Mouse (Mus musculus) fat pad, adult 2 months (tissue): Measurements from ENCODE around the gene Pnrc1.
A peak's percentile ranks its signal among the peaks of the same experiment; 100 is the strongest.
"Not testable (repeated sequence)": the region's sequence is repeated elsewhere in the genome, so short reads cannot be mapped to it uniquely, and the experiment has no call there.

Source experiments
- DNase-seq: peaks from one replicate; pipeline ENCODE4 v3.0.0-alpha.2; 2011; ENCODE audit warnings: low read depth, low spot score; ENCODE audit errors: extremely low read depth

The Pnrc1 gene

DNA sequence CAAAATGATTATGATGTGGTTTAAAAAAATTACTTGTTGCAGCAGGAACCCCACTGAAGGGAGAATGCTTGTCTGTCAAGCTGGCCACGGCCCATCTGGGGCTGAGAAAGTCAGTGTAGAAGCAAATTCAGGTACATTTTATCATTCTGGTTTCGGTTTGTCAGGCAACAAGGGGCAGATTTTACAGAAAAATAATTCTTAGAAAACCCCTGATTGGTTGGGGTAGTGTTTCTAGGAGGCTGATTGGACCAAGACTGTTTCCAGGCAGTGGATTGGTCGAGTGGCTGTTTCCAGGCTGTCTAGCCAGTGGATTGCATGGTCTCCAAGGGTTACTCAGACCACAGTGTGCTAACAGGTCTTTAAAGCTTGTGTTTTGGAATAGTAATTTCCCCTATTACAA is at the start of gene Pnrc1:
Gene Pnrc1 (minus strand): TSS at position 162 of the 400 bp plus-strand sequence.
- no peak for DNase-seq

DNA sequence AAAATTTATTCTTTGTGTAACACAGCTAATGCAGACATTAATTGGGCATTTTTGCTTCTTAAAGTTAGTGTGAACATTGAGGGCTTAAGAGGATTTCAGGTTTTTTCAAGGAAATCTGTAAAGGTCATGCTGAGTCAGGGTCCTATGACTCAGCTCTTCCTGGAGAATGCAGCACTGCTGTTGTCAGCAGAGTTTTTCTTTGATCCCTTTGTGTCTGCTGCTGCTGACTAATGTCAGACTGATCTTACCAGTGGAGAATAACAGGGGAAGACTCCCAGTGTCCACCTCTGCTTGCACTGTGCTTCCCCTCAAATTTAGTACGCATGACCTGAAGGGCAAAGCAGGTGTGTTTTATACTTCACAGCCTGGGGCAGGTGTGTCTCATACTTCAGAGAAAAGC is 48.0 kb upstream of the Pnrc1 start:
- DNase-seq = no peak

DNA sequence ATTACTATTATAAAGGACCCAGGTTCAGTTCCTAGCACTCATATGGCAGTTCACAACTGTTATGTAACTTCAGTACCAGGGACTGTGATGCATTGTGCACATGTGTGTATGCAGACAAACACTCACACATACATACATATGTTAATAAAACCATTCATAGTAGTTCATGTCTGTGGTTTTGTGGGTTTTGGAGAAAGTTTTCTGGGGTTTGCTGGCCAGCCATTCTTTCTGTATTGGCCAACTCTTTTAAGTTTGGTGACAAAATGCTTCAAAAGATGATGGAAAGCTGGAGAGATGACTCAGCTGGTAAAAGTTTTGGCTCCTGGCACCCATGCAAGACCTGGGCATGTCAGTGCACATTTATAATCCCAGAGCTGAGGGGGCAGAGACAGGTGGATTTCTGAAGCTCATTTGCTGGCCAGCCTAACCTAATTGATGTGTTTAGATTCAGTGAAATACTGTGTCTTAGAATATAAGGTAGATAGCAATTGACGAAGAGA is 43.0 kb upstream of the Pnrc1 start:
- DNase-seq = no peak

DNA sequence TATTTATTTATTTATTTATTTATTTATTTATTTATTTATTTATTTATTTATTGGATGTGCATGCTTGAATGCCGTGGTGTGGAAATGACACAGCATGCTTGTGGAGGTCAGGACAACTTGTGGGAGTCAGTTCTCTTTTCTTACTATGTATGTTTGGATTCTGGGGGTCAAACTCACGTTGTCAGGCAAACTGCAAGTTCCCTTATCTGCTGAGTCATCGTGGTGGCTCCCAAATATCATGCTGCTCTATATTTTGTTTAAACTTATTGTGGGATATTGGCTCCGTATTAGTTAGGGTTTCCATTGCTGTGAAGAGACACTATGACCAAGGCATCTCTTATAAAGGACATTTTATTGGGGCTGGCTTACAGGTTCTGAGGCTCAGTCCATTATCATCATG is 41.2 kb upstream of the Pnrc1 start:
- no peak for DNase-seq

DNA sequence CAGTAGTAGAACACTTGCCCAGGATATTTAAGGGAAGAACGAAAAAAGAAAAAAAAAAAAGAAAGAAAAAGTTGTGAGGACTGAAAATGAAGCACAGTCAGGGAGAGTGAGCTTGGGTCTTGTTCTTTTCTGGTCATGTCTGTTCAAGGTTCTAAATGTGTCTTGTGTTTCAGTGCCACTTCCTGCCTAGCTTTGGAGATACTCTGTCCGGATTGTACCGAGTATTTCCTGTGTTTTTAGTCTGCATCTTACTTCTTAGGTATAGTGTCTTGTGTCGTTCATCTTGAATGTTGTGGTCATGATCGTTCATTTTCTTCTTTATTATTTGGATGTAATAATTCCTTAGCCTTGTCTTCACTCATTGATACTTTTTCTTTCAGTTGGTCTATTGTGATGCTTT is 25.9 kb upstream of the Pnrc1 start:
- DNase-seq = no peak

DNA sequence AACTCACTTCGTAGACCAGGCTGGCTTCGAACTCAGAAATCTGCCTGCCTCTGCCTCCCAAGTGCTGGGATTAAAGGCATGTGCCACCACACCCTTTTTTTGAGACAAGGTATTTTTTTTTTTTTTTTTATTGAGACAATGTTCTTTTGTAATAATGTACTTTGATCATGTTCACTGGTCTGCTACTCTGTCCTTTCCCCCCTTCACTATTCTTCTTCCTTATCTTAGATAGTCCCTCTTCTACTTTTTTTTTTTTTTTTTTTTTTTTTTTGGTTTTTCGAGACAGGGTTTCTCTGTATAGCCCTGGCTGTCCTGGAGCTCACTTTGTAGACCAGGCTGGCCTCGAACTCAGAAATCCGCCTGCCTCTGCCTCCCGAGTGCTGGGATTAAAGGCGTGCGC is 24.2 kb upstream of the Pnrc1 start:
- not testable (repeated sequence) for DNase-seq

DNA sequence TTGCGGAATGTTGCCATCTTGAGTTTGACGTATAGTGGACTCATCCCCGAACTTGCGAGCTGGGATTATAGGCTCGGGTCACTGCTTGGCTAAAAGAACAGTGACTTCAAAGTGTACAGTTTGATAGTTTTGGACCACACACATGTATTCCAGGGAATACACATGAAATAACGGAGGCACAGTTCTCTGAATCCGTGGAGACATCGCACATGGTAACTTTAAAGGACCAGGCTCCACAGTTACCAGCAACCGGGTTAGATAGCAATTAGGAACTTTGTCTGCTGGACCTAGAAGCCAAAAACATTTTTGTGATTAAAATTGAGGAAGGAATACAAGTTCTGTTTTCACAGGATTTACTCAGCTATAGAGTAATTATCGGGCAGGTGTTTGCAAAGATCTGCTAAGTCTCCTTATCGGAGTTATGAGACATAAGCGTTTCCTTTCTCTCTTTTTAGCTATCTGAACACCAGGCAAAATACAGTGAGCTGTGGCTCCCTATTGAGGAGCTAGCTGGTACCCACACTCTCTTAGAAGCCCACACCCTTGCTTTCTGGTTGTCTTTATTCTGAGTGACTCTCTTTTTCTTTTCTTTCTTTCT is 21.0 kb upstream of the Pnrc1 start:
- no peak for DNase-seq

DNA sequence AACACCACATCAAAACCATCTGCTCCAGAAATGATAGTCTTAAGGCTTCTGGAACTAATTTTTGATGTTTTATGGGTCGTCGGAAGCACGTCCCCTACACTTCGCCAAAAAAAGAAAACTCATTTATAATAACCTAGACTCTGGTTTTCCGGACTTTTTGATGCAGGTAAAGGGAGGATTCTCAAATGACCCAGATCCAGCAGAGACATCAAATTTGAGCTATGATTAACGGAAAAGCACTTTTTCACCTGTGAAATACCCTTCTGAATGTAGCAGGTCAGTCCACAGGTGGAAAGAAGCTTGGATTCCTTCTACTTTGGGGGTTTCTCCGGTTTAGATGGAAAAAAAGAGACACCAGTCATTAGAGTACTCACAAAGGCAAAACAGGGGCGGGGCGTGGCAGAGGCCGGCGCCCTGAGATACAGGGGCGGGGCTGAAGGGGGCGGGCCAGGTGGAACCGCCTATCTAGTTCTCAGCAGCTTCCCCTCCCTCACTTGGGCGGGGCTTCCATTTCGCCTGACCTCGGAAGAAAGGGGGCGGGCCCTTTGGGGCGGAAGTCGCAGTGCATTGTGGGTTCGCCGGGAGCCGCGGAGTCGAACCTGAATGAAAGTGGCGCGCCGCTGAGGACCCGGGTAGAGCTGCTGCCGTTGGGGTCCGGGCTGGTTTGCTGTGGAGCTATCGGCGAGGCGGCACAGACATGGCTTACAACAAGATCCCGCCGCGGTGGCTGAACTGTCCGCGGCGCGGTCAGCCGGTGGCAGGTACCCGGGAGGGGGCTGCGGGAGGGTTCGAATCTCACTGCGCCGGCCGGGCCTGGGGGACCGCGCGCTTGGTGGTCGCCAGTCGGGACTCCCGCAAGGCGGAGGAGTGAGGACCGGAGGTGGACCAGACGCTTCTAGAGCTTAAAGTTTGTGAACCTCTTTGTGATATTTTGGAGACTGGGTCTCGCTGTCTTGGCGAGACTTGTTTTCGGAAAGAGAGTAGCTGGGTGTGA is 20.1 kb upstream of the Pnrc1 start, which contains the start of gene Rngtt:
Gene Rngtt (plus strand): TSS at position 548 of the 994 bp plus-strand sequence.
- peak; percentile 58 for DNase-seq

DNA sequence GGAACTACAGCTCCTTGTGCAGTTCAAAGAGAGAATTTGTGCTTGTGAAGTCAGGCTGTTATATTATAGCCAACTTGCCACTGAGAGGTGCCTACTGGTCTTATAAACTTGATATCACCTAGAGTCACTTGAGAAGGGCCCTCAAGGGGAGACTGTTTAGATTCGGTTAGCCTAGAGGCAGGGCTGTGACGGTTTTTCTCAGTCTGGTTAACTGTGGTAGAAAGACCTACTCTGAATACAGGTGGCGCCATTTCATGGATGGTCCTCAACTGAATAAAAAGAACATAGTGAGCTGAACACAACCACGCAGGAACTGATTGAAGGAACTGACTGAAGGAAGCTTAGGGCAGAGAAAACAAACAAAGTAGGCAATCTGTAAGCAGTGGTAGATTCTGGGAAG is 17.2 kb upstream of the Pnrc1 start:
- no peak for DNase-seq

DNA sequence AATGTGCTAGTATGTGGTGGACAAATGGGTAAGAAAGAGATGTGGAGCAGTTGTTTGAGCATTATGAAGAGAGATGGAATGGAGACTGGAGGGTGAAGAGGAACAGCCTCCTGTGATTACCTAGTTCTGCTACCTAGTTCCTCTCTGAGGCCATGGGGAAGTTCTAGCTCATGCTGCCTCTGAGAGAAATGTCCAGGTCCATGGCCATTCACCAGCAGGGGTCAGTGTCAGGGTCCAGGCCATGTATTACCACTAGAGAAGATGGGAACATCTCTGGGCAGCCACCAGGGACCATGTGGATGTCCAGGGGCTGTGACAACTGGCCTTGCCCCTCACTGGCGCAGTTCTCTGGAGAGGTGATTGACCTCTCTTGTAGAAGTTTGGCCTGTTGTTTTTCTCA is 13.1 kb upstream of the Pnrc1 start:
- no peak for DNase-seq

DNA sequence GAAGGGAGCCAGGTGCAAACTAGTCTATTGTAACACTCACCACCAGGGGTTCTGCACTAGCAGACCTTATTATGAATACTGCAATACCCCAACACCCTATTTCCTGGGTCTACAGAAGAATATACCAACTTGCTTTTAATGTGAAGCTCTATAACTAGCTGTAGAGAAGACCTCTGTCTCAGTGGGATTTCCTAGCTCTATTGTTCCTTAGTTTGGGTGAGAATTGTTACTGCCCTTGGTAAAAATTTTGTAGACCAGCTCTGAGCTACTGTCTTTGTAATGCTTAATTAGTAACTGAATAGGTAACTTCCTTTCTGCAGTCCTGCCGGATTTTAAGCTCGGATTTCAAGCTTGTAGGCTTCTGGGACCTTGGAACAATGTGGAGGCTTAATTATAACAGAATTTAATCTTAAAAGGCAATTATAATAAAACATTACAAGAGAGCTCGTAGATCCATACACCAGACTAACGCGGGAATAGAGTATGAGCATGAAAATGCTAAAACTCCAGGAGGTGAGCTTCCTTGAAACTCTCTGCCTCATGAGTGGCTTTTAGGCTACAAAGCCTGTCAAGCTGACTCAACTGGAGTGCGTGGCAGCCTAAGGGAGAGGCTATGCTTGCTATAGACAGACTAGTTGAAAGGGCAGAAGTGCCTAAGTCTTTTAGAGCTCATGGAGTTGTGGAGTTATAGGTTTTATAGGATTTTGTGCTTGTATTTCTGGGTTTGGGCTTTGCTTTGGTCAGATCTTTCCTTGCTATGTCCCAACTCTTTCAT is 11.1 kb upstream of the Pnrc1 start:
- DNase-seq = not testable (repeated sequence)

DNA sequence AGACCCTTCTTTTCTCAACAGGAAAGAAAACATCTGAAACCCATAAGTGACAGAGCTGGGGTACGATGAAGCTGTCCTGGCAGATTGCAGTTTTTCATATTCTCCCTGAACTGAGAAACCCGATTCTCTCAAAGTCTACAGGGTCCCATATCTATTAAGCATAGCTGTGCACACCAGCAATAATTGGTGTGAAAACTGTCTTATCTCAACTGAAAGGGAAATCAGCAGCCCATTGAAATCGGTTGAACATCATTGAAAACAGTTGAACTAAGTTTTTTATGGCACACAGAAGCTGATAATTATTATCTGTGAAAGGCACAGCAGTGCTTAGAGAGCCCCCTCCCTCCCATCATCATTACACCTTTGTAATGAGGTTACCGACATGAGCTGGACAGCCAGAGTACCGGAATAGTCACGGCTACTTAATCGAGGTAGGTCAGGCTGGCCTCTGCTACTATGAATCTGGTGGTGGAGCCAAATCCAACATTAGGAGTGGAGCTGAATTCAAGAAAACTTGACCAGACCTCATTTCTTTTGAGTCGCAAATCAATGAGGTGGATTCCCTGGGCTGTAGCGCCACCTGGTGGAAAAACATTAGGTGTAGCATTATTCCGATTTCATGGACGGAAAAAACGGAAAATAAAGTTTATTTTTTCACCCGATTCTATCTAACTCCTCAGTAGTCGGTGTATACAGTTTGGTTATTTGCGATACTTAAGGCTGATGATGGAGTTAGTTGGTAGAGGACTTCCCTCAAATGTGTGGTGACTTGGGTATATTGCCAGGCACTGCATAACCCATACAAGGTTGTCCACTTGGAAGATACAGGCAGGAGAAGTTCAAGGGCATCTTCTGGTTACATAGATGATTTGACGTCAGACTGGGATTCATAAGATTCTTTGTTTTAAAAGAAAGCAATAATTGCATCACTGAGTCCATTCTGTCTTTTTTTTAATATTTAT is 2.7 kb upstream of the Pnrc1 start:
- DNase-seq = no peak

DNA sequence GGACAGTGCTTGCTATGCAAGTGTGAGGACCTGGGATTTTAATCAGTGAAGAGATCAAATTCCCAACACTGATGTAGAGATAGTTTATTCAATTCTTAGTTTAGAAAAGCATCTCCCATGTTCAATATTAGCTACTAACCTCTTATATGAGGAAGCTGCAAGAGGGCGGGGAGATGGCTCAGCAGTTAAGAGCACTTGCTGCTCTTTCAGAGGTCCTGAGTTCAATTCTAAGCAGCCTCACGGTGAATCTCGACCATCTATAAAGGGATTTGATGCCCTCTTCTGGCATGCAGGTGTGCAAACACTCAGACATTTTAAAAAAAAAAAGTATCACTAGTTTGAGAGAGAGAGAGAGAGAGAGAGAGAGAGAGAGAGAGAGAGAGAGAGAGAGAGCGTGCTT is 915 bp upstream of the Pnrc1 start:
- no peak for DNase-seq

DNA sequence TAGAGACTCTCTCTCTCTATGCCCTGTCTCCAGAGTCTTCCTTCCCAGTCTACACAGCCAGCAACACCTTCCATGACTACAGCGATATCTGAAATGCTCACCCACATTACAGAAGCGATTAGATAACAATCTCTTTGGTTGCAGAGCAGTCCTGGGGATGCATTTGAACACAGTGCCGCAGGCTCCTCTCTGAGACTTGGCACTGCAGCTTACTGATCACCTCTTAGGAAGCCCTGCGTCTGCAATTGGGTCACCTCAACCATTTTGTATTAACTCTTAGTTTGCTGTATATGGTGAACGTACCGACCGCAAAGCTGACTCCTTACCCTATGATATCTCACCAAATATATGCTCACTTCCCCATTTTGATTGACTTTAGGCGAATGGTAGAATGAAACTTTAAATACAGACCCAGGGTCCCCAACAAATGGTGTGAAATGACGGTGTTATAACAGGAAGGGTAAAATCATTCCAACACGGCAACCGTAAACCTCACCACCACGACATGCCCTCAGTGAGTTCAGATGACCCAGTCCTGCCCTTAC is 785 bp downstream of the Pnrc1 start:
- no peak for DNase-seq

DNA sequence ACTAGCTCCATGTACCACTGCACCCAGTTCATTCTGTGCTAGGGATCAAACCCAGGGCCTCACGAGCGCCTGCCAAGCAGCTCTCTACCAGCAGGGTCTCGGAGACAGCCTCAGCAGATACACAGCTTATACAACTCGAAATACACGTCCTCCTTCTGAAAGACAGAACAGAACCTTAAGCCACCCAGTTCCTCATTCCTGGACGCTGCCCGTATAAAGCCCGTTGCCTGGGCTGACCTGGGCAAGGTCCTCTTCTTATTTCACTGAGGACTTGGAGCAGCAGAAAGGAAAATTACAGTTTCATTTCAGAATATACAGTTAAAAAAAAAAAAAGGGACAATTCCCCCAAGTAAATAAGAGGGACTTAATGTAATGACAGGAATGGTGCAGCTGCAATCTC is 4.5 kb downstream of the Pnrc1 start:
- DNase-seq = no peak

DNA sequence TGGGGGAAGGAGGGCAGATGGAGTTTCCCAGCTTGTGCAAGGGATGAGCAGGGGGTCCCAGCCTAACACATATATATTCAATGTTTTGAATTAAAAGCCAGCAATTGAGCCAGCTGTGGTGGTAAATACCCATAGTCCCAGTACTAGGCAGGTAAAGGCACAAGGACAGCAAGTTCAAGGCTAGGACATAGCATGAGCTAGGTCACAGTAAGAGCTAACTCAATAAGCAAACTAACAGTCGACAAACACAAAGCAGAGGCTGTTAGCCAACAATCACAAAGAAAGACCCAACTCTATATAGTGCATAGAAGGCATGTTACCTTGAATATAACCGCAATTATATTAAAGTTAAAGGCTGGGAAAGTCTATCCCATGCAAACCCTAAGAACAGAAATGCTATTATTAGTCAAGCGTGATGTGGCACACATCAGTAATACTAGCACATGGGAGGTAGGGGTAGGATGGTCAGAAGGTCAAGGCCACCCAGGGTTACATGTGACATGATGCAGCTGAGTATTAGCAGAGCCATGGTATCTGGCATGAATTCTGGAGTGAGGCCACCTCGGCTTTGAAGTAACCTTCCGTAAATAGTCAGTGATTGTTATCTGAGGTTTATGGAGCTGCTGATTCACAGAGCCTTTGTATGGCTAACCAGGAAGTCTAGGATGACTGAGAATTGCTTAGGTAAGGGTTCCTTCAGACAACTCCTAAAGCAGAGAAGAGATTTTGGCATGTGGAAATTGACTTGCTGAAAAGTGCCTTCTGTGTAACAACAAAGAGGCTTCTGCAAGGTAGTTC is 5.7 kb downstream of the Pnrc1 start:
- no peak for DNase-seq

DNA sequence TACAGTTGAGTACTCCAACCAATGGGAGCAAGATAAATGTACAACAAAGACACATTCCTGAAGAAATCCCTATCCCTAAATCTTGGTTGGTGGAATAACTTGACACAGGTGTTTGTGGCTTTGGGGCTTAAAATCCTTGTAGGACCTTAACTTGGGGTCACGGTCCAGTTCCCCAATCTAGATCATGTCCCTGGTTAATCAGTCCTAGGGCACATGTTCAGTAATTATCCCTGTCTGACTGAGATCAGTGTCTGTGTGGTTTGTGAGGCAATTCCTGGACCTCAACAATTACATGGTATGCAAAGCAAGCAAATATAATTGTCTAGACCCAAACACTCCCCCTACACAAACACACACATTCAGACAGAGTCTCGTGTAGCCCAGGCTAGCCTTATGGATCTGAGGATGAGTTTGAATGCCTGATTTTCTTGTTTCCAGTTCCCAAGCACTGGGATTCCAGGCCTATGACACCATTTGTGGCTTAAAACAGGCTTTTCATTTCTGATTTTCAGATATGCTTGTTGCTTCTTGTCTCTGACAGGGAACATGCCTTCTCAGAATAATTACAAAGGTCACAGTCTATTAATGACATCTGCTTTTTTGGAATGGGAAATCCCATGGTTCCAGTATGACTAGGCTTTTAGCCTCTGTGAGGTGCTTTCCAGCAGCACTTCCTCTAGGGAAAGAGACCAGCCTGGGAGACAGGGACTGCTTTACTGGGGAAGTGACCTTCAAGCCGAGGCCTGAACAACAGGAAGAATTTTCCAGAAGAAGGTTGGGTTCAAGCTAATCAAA is 7.9 kb downstream of the Pnrc1 start:
- DNase-seq = no peak

DNA sequence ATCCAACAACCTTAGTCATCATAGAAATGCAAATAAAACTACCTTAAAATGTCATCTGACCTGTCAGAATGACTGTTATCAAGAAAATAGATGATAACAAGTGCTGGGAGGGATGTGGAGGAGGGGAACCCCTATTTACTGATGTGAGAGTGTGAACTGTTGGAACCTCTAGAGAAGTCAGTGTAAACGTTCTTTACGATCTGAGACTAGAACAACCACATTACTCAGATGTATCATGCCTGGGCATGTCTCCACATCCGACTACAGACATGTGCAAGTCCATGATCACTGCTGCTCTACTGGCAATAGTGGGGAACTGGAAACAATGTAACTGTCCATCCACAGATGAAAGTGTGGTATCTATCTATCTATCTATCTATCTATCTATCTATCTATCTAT is 16.5 kb downstream of the Pnrc1 start:
- no peak for DNase-seq
